Mouse (Mus musculus): Measurements from ENCODE around the gene Efcab10.
A peak's percentile ranks its signal among the peaks of the same experiment; 100 is the strongest.

Gene Efcab10

DNA sequence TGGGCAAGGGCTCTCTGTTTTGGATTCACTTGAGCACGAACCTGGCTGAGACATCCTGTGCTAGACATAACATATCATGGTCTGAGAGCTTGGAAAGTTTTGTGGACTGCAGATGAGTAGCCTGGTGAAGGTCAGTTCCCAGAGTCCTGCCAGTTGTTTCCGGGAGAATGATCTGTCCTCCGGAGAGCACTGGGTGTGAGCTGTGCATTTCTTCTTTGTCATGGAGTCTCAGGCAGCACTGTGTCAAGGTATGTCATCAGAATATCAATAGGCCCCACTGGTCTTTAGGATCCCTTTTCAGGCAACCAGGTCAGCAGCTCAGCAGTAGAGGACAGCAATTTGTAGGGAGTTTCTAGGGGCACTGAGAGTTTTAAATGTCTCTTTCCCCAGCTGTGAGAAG, 32.6 kb downstream of the Efcab10 start:
- DNase-seq (ENCODE audit: extremely low read depth, insufficient read length, low spot score): no peak

DNA sequence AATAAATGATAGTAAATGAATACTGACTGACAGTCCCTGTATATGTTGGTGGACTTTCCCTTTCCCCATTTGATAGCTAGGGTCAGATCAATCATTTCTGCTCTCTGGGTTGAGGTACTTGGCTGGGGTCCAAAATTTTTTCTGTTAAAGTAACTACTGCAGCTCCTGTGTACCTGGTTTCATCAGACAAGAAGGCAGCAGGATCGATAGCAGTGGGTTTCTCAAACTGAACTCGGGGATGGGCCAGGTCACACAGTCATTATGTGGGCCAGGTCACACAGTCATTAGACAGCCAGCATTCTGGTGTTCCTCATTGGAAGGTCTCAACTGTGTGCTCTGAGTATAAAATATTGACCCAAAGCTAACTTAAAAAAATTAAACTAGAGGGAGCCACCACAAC, 33.1 kb downstream of the Efcab10 start:
- no peak for DNase-seq (ENCODE audit: extremely low read depth, insufficient read length, low spot score)

DNA sequence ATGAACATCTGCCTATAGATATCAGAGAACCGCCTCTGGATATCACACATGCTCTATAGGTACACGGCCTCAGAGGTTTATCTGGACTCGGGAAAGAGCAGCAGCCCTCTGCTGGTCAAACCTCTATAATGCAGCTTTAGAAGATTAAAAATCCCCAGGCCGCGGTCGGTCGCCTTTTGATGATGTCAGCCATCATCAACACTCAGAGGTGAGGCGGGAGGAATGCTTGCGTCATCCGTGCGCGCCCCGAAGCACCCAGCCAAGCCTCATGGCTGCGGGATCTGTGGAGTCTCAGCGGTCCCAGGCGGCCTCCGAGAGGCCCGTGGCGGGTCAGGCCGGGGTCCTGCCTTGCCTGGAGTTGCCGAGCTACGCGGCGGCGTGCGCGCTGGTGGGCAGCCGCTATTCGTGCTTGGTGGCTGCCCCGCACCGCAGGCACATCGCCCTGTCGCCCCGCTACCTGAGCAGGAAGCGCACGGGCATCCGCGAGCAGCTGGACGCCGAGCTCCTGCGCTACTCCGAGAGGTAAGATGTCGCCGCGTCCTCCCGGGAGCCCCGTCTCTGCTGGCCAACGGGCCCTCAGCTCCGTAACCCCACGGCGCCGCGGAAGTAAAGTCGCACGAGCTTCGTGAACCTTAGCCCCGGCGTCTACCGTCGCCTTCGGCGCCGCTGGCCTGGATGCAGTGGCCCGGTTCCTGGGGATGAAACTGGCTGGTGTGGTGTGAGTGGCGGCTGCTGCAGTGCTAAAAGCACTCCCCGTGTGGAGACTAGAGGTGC, 34.9 kb downstream of the Efcab10 start, which contains the start of gene Twistnb:
Gene Twistnb (plus strand): TSS at position 249 of the 774 bp plus-strand sequence.
- DNase-seq (ENCODE audit: extremely low read depth, insufficient read length, low spot score): peak; percentile 84

DNA sequence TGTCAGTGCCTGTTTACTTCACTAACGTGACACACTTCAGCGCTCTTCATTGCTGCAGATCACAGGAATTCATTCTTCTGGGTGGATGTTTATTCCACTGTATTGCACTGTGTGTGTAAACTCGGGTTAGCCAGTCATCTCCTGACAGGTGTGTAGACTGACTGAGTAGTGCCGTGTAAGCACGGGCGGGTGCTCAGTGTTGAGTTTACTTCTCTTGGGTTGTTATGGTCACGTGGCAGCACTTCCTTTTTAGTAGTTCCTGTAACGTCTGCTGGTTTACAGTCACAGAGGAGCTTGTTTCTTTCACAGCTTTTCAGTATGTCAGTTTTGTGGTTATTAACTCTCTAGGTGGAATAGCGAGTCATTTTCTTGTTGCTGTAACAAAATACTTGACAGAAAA, 39.2 kb downstream of the Efcab10 start:
- DNase-seq (ENCODE audit: extremely low read depth, insufficient read length, low spot score): no peak

DNA sequence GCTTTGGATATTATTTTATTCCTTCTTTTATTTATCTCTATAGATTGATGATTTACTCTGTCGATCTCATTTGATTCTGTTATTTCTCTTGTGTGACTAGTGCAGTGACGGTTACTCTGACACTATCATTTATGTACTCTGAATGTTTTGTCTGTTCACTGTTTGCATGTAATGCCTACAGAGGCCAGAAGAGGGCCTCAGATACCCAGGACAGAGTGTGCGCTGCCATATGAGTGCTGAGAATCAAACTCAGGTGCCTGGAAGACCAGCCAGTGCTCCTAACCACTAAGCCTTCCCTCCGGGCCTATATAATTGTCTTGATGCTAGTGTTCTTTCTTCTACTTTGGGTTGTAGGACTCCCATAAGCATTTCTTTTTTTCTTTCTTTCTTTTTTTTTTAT, 40.1 kb downstream of the Efcab10 start:
- DNase-seq (ENCODE audit: extremely low read depth, insufficient read length, low spot score): no peak
